Mouse (Mus musculus): ENCODE measurements at regions not wholly inside any gene's neighbourhood (a gene's known extent, or its start where the extent isn't known, plus 50 kb on each side); places are given as distances from the start of the nearest gene placed in this dataset.
A peak's percentile ranks its signal among the peaks of the same experiment; 100 is the strongest.

- no peak overlapping the region for H3K9ac ChIP-seq
- WGBS, result 66% methylated on average over 9 of the region's 9 CpGs
- no peak overlapping the region for H3K4me3 ChIP-seq
- H3K27me3 ChIP-seq, result peaks cover 6% of the 10 kb centered on the region; the same call in 1 of the 2 replicates
- no peak overlapping the region for H3K4me2 ChIP-seq
- no peaks in the 10 kb centered on the region for H3K36me3 ChIP-seq
- peaks cover 55% of the 10 kb centered on the region for H3K4me1 ChIP-seq
- no peak overlapping the region for H3K27ac ChIP-seq
- no peaks in the 10 kb centered on the region for H3K9me3 ChIP-seq
- no peak for ATAC-seq (ENCODE audit: insufficient number of reproducible peaks, insufficient read depth, low FRiP score, low TSS enrichment, low read depth)
These were observed 359.2 kb downstream of the Ptpru start for GRCm38 (mm10) chr4:131478923-131479322.

DNA sequence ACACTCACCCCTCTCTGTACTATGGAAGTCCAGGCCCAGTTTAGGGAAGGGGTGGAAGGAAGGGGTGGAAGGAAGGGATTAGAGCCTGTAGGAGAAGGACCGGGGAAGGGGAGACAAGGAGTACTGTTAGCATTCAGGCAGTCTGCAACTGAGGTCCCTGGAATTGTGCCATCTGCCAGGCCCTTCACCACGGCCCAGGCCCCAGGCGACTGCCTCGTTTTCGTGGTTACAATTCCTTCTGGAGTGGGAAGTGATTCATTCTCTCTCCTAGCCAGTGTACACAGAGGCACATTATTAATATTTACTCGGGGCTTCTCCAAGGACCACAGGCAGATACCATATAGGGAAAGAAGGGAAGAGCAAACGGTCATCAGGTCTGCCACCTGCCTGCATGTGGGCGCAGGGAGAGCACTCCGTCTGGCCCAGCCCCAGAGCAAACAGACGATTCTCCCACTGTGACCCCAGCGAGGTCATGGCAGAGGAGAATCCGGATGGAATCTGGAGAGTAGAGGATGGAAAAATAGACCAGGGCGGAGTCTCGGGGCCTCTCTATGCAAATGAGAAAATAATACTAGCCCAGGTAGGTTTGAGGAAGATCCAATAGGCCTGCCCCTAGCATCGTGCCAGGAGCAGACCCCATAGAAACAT is 354.0 kb downstream of the Ptpru start:
- Histone ChIP-seq H3K9ac (no peak overlapping the region), H3K27ac (peak overlapping the region; percentile 83), H3K4me2 (peak overlapping the region; percentile 44), H3K36me3 (no peaks in the 10 kb centered on the region), H3K4me1 (peaks cover 94% of the 10 kb centered on the region), H3K4me3 (no peak overlapping the region), H3K27me3 (no peaks in the 10 kb centered on the region), H3K9me3 (no peaks in the 10 kb centered on the region)
- no peak; the same call in 1 of the 2 replicates for ATAC-seq (ENCODE audit: insufficient number of reproducible peaks, insufficient read depth, low FRiP score, low TSS enrichment, low read depth)
- WGBS, result 25% methylated on average over 15 of the region's 15 CpGs

DNA sequence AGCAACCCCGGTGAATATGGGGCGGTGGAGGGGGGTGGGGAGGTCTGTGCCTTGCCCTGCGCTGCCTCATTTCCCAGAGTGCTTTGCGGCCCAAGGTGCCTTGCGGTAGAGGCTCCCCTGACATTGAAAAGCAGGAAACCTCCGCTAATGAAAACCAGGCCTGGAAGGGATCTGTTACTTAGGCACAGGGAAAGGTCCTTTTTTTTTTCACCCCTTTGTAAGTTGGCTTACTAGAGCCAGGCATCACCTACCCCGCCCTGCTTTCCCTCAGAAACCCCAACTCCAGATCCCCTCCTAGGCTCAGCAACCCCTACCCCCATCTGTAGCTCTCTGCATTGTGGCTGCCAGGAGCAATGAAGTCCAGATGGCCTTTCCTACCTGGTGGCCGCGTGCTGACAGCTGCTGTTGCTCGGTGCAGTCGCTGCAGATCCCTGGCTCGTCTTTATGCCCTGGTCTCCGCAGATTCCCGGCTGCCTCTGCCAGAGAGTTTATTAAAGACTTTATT is 353.4 kb downstream of the Ptpru start:
- Histone ChIP-seq H3K9ac (no peak overlapping the region), H3K4me1 (peaks cover 95% of the 10 kb centered on the region), H3K9me3 (no peaks in the 10 kb centered on the region), H3K36me3 (no peaks in the 10 kb centered on the region), H3K4me2 (peak overlapping the region; percentile 44), H3K27ac (peak overlapping the region; percentile 83), H3K27me3 (no peaks in the 10 kb centered on the region), H3K4me3 (no peak overlapping the region)
- peak; percentile 67 for ATAC-seq (ENCODE audit: insufficient number of reproducible peaks, insufficient read depth, low FRiP score, low TSS enrichment, low read depth)
- WGBS, result 16% methylated on average over 14 of the region's 14 CpGs

DNA sequence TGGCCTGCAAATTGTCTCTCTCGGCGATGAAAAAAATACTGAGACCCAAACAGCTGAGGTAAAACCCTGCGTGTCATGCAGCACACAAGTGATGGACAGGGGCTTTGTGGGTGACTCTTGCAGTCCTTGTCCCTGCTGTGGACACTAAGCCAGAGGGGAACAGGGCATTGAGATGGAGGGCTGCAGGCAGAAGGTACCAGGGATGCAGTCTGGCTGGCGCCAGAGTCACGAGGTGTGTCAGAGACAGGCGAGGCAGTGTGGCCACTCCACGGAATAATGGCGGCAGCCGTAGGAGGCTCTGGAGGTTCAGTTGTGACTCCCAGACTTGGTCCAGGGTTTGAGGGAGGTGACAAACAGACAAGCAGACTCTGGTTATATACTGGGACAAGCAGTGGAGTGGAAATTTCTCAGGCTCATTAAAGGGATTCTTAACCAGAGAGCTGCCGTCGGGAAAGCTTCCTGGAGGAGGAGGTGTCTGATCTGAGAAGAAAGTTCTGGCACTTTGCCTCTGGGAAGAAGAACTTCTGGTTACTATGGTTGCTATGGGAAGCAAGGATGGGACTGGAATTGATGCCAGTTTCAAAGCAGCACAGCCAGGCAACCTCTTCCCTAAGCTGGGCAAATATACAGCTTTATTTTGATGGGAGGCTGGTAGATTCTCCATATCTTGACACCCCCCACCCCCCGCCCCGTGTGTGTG is 352.8 kb downstream of the Ptpru start:
- ATAC-seq (ENCODE audit: insufficient number of reproducible peaks, insufficient read depth, low FRiP score, low TSS enrichment, low read depth), result no peak

GRCm38 (mm10) chr4:131486821-131487220 is 351.3 kb downstream of the Ptpru start:
- Histone ChIP-seq H3K4me2 (no peak overlapping the region), H3K4me1 (peaks cover 80% of the 10 kb centered on the region), H3K9me3 (no peaks in the 10 kb centered on the region), H3K36me3 (no peaks in the 10 kb centered on the region), H3K27ac (no peak overlapping the region), H3K4me3 (no peak overlapping the region), H3K9ac (no peak overlapping the region), H3K27me3 (0 out of 2 replicates have a peak, but pooled peaks cover 6% of the 10 kb centered on the region)
- WGBS, result 11% methylated on average over 4 of the region's 4 CpGs
- 0 out of 2 replicates have a peak, but pooled peaks have one; percentile 9 for ATAC-seq (ENCODE audit: insufficient number of reproducible peaks, insufficient read depth, low FRiP score, low TSS enrichment, low read depth)

More for the DNA sequence above, 352.8 kb downstream of the Ptpru start:
- Histone ChIP-seq H3K27ac (peak overlapping the region; percentile 83), H3K27me3 (no peaks in the 10 kb centered on the region), H3K4me2 (peak overlapping the region; percentile 44), H3K4me1 (peaks cover 89% of the 10 kb centered on the region), H3K36me3 (no peaks in the 10 kb centered on the region), H3K9me3 (no peaks in the 10 kb centered on the region), H3K4me3 (0 out of 2 replicates have a peak overlapping the region, but pooled peaks have one; percentile 2), H3K9ac (no peak overlapping the region)
- WGBS, result 37% methylated on average over 13 of the region's 13 CpGs

GRCm38 (mm10) chr4:131488246-131488645 is 349.8 kb downstream of the Ptpru start:
- Histone ChIP-seq H3K4me3 (no peak overlapping the region), H3K27ac (no peak overlapping the region), H3K4me1 (peaks cover 69% of the 10 kb centered on the region), H3K9ac (no peak overlapping the region), H3K27me3 (0 out of 2 replicates have a peak, but pooled peaks cover 7% of the 10 kb centered on the region), H3K36me3 (no peaks in the 10 kb centered on the region), H3K9me3 (no peaks in the 10 kb centered on the region), H3K4me2 (no peak overlapping the region)
- WGBS, result 27% methylated on average over 6 of the region's 6 CpGs
- ATAC-seq (ENCODE audit: insufficient number of reproducible peaks, insufficient read depth, low FRiP score, low TSS enrichment, low read depth), result no peak

DNA sequence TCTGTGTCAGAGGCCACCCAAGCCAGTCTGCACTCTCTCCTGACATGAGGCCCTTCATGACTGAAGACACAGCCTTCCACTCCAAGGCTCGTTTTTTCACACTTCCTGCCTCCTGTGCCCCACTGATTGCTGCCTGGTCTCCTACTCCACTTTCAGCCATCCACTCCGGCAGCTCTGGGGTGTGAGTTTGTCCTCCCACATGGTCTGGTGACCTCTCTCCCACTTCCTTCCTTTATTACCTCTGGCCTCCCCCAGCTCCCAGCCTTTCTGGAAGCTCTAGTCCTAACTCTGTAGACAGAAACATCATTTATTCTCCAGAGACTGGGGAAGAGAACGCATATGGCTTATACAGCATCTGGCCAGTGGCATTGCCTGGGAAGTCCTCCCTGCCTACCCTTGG is 349.0 kb downstream of the Ptpru start:
- WGBS, result 43% methylated on average over 3 of the region's 3 CpGs
- Histone ChIP-seq H3K4me3 (no peak overlapping the region), H3K9ac (no peak overlapping the region), H3K27ac (no peak overlapping the region), H3K4me1 (peaks cover 61% of the 10 kb centered on the region), H3K36me3 (no peaks in the 10 kb centered on the region), H3K4me2 (no peak overlapping the region), H3K27me3 (peaks cover 15% of the 10 kb centered on the region; the same call in 1 of the 2 replicates), H3K9me3 (no peaks in the 10 kb centered on the region)
- ATAC-seq (ENCODE audit: insufficient number of reproducible peaks, insufficient read depth, low FRiP score, low TSS enrichment, low read depth), result no peak

- Histone ChIP-seq H3K4me1 (peaks cover 56% of the 10 kb centered on the region), H3K9me3 (no peaks in the 10 kb centered on the region), H3K36me3 (no peaks in the 10 kb centered on the region), H3K27me3 (peaks cover 20% of the 10 kb centered on the region), H3K4me2 (no peak overlapping the region), H3K4me3 (no peak overlapping the region), H3K27ac (no peak overlapping the region), H3K9ac (no peak overlapping the region)
- no peak for ATAC-seq (ENCODE audit: insufficient number of reproducible peaks, insufficient read depth, low FRiP score, low TSS enrichment, low read depth)
- 17% methylated on average over 4 of the region's 4 CpGs for WGBS
These were observed 346.1 kb downstream of the Ptpru start for GRCm38 (mm10) chr4:131491960-131492359.

DNA sequence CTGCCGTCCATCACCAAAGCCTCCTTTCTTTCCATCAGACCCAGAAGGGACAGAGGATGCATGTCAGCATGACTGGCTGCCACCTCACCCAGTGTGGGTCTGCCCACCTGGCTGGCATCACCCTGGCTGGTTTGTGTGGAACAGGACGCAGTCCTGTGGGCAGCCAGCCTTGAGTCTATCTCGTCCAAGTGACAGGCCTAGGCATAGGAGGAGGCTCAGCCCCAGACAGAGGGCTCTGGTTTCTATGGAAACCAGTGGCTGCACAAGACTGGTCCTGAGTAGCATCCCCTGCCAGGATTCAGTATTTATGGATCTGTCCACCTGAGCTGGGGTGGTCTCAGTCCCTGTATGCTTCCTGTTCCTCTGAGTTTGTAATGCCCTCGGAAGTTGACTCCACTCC is 344.4 kb downstream of the Ptpru start:
- H3K27me3 ChIP-seq, result peaks cover 20% of the 10 kb centered on the region
- H3K4me1 ChIP-seq, result peaks cover 47% of the 10 kb centered on the region
- H3K4me3 ChIP-seq, result no peak overlapping the region
- H3K9me3 ChIP-seq, result no peaks in the 10 kb centered on the region
- H3K27ac ChIP-seq, result no peak overlapping the region
- H3K4me2 ChIP-seq, result no peak overlapping the region
- no peaks in the 10 kb centered on the region for H3K36me3 ChIP-seq
- no peak overlapping the region for H3K9ac ChIP-seq
- ATAC-seq (ENCODE audit: insufficient number of reproducible peaks, insufficient read depth, low FRiP score, low TSS enrichment, low read depth), result no peak
- WGBS, result 78% methylated on average over 4 of the region's 4 CpGs

- Histone ChIP-seq H3K4me2 (no peak overlapping the region), H3K9me3 (no peaks in the 10 kb centered on the region; the same call in 1 of the 2 replicates), H3K36me3 (no peaks in the 10 kb centered on the region), H3K27ac (peak overlapping the region; percentile 73), H3K4me3 (no peak overlapping the region), H3K4me1 (peaks cover 34% of the 10 kb centered on the region), H3K9ac (no peak overlapping the region), H3K27me3 (peaks cover 15% of the 10 kb centered on the region)
- no peak for ATAC-seq (ENCODE audit: insufficient number of reproducible peaks, insufficient read depth, low FRiP score, low TSS enrichment, low read depth)
- WGBS, result 25% methylated on average over 5 of the region's 5 CpGs
These were observed 341.2 kb downstream of the Ptpru start for GRCm38 (mm10) chr4:131496900-131497299.

GRCm38 (mm10) chr4:131500928-131501650 is 337.0 kb downstream of the Ptpru start:
- no peak overlapping the region for H3K4me2 ChIP-seq
- H3K4me1 ChIP-seq, result peaks cover 15% of the 10 kb centered on the region
- no peaks in the 10 kb centered on the region for H3K27me3 ChIP-seq
- H3K27ac ChIP-seq, result no peak overlapping the region
- 85% methylated on average over 10 of the region's 10 CpGs for WGBS
- no peaks in the 10 kb centered on the region for H3K36me3 ChIP-seq
- no peaks in the 10 kb centered on the region; the same call in 1 of the 2 replicates for H3K9me3 ChIP-seq
- no peak overlapping the region for H3K4me3 ChIP-seq
- H3K9ac ChIP-seq, result no peak overlapping the region
- no peak for ATAC-seq (ENCODE audit: insufficient number of reproducible peaks, insufficient read depth, low FRiP score, low TSS enrichment, low read depth)
